Mouse (Mus musculus) adrenal gland, adult 2 months (tissue): Measurements from ENCODE around the gene Def8. TPM values are rescaled to one million over a fixed set of nuclear protein-coding genes. Genes with fewer than 3 reads are reported as not detected.
"Not testable (repeated sequence)": the region's sequence is repeated elsewhere in the genome, so short reads cannot be mapped to it uniquely, and the experiment has no call there.

ENCODE experiments used
- DNase-seq: peaks from one replicate; pipeline ENCODE4 v3.0.0; 2021
- polyA plus RNA-seq: library from polyadenylated mRNA; depleted of rRNA; stranded (reverse); fragments of >200 nt; gene quantifications from 2 replicates; pipeline ENCODE4 v1.2.3, GENCODE M21; 2012
- total RNA-seq, 2 experiments: library from RNA; stranded (reverse); gene quantifications; 2 replicates each; pipeline ENCODE4 v1.2.3; 2021

Def8 gene
- total and polyA plus RNA-seq, 3 experiments = 24.6 to 31.7 (median 26.0) TPM

GRCm38 (mm10) chr8:123412560-123413170 is 10.7 kb upstream of the Def8 start:
- DNase-seq = no peak

- no peak for DNase-seq
Observed at GRCm38 (mm10) chr8:123414255-123414654, 9.1 kb upstream of the Def8 start.

- not testable (repeated sequence) for DNase-seq
Observed at GRCm38 (mm10) chr8:123414997-123415696, 8.2 kb upstream of the Def8 start.

GRCm38 (mm10) chr8:123415967-123416943 is 7.1 kb upstream of the Def8 start:
- DNase-seq = no peak

- DNase-seq = no peak
Observed at GRCm38 (mm10) chr8:123416944-123417555, 6.3 kb upstream of the Def8 start.

GRCm38 (mm10) chr8:123419711-123420110 is 3.6 kb upstream of the Def8 start:
- no peak for DNase-seq

- no peak for DNase-seq
Observed at GRCm38 (mm10) chr8:123420525-123421281, 2.6 kb upstream of the Def8 start.

GRCm38 (mm10) chr8:123421325-123421724 is 2.0 kb upstream of the Def8 start:
- no peak for DNase-seq

GRCm38 (mm10) chr8:123422056-123422780 is 1.1 kb upstream of the Def8 start:
- DNase-seq = peak; percentile 79

- no peak for DNase-seq
Observed at GRCm38 (mm10) chr8:123422781-123423159, 557 bp upstream of the Def8 start.

- no peak for DNase-seq
Observed at GRCm38 (mm10) chr8:123426511-123427509, 3.5 kb downstream of the Def8 start.

GRCm38 (mm10) chr8:123427639-123428275 is 4.4 kb downstream of the Def8 start:
- DNase-seq = no peak

- no peak for DNase-seq
Observed at GRCm38 (mm10) chr8:123428343-123428893, 5.1 kb downstream of the Def8 start.

- no peak for DNase-seq
Observed at GRCm38 (mm10) chr8:123428939-123429721, 5.8 kb downstream of the Def8 start.

GRCm38 (mm10) chr8:123429722-123430013 is 6.3 kb downstream of the Def8 start:
- DNase-seq = not testable (repeated sequence)

GRCm38 (mm10) chr8:123430936-123431335 is 7.6 kb downstream of the Def8 start:
- DNase-seq = not testable (repeated sequence)

GRCm38 (mm10) chr8:123431616-123432365 is 8.5 kb downstream of the Def8 start:
- no peak for DNase-seq
